Mouse (Mus musculus) CH12.LX (cell line): Measurements from ENCODE around the gene Srebf2. TPM values are rescaled to one million over a fixed set of nuclear protein-coding genes. Genes with fewer than 3 reads are reported as not detected.

Experiments
- DNase-seq: peaks from one replicate; pipeline ENCODE4 v3.0.0-alpha.2; 2013; ENCODE audit errors: extremely low read depth
- H3K27ac ChIP-seq: 2 replicates; pipeline ENCODE4 v1.5.1; 2012; ENCODE audit warnings: low read depth, mild to moderate bottlenecking, control low read depth, moderate library complexity; ENCODE audit not compliant: insufficient read depth
- H3K27me3 ChIP-seq: replicated peaks from 2 replicates; pipeline ENCODE3; 2012; ENCODE audit warnings: inconsistent platforms
- H3K36me3 ChIP-seq, 2 experiments: replicated peaks in 1 of 2; 2 replicates each; pipeline versions ENCODE3 to v1.6.1; 2012; ENCODE audit warnings: inconsistent platforms in 1 of 2, low read length in 1 of 2, mild to moderate bottlenecking in 1 of 2, mixed read lengths in 1 of 2, moderate library complexity in 1 of 2; ENCODE audit not compliant: control insufficient read depth in 1 of 2, insufficient read depth in 1 of 2
- H3K4me1 ChIP-seq, 2 experiments: 2 replicates each; pipeline ENCODE4 v1.6.1; 2012; ENCODE audit warnings: inconsistent platforms in 1 of 2, moderate library complexity in 1 of 2; ENCODE audit not compliant: insufficient read depth in 2 of 2, control insufficient read depth in 1 of 2
- H3K4me2 ChIP-seq: 2 replicates; pipeline ENCODE4 v1.6.1; 2012; ENCODE audit warnings: low read depth, mild to moderate bottlenecking, control low read depth; ENCODE audit not compliant: poor library complexity, insufficient read depth, severe bottlenecking
- H3K4me3 ChIP-seq, 3 experiments: fragments of 150-350 bp in 1 of 3; sonication (generic) in 1 of 3; replicated peaks in 1 of 3; 2 replicates each; pipeline versions ENCODE3 to v1.5.1; 2011 to 2012; ENCODE audit warnings: low read depth in 2 of 3, low read length in 2 of 3, mild to moderate bottlenecking in 2 of 3, moderate library complexity in 2 of 3, control low read depth in 1 of 3, improper control_type of control experiment in 1 of 3, inconsistent platforms in 1 of 3, mixed read lengths in 1 of 3; ENCODE audit not compliant: poor library complexity in 1 of 3
- H3K79me2 ChIP-seq: replicated peaks from 2 replicates; pipeline ENCODE4 v1.6.1; 2012; ENCODE audit warnings: mild to moderate bottlenecking, moderate library complexity; ENCODE audit not compliant: control insufficient read depth, poor library complexity, insufficient read depth, severe bottlenecking; ENCODE audit errors: extremely low read depth
- H3K9ac ChIP-seq: 2 replicates; pipeline ENCODE4 v1.6.1; 2012; ENCODE audit warnings: low read depth, mild to moderate bottlenecking, control low read depth, moderate library complexity; ENCODE audit not compliant: insufficient read depth
- H3K9me3 ChIP-seq: replicated peaks from 2 replicates; pipeline ENCODE3; 2012; ENCODE audit warnings: low read length, inconsistent platforms, mixed read lengths
- BHLHE40 ChIP-seq: IDR thresholded peaks from 2 replicates; pipeline ENCODE4 v1.6.1; 2011; ENCODE audit warnings: mild to moderate bottlenecking, low read depth, low read length, improper control_type of control experiment
- CHD1 ChIP-seq: IDR thresholded peaks from 2 replicates; pipeline ENCODE4 v1.6.1; 2012; ENCODE audit warnings: low read depth, low read length, improper control_type of control experiment, inconsistent platforms
- CHD2 ChIP-seq: IDR thresholded peaks from 2 replicates; pipeline ENCODE4 v1.6.1; 2011; ENCODE audit warnings: low read length, improper control_type of control experiment
- CTCF ChIP-seq, 2 experiments: IDR thresholded peaks in 1 of 2; conservative IDR thresholded peaks in 1 of 2; 2 replicates each; pipeline ENCODE4 v1.5.1; 2011 to 2012; ENCODE audit warnings: low read depth in 2 of 2, low read length in 2 of 2, improper control_type of control experiment in 1 of 2, inconsistent platforms in 1 of 2, mild to moderate bottlenecking in 1 of 2, moderate library complexity in 1 of 2
- E2F4 ChIP-seq: IDR thresholded peaks from 2 replicates; pipeline ENCODE4 v1.6.1; 2011; ENCODE audit warnings: low read depth, low read length, improper control_type of control experiment; ENCODE audit not compliant: insufficient replicate concordance
- ELF1 ChIP-seq: IDR thresholded peaks from 2 replicates; pipeline ENCODE4 v1.6.1; 2014; ENCODE audit warnings: low read depth, mild to moderate bottlenecking, inconsistent platforms, low read length, improper control_type of control experiment
- ETS1 ChIP-seq: conservative IDR thresholded peaks from 2 replicates; pipeline ENCODE4 v1.6.1; 2012; ENCODE audit warnings: low read depth, mild to moderate bottlenecking, inconsistent platforms, low read length, improper control_type of control experiment, moderate library complexity
- GABPA ChIP-seq: IDR thresholded peaks from 2 replicates; pipeline ENCODE4 v1.6.1; 2012; ENCODE audit warnings: low read depth, low read length, improper control_type of control experiment, inconsistent platforms; ENCODE audit not compliant: insufficient replicate concordance
- HCFC1 ChIP-seq: IDR thresholded peaks from 2 replicates; pipeline ENCODE4 v1.6.1; 2012; ENCODE audit warnings: low read depth, mild to moderate bottlenecking, inconsistent platforms, low read length, improper control_type of control experiment
- IRF4 ChIP-seq: IDR thresholded peaks from 2 replicates; pipeline ENCODE4 v1.6.1; 2014; ENCODE audit warnings: low read depth, mild to moderate bottlenecking, inconsistent platforms, low read length, improper control_type of control experiment
- JUN ChIP-seq: IDR thresholded peaks from 2 replicates; pipeline ENCODE4 v1.6.1; 2011; ENCODE audit warnings: low read depth, mild to moderate bottlenecking, low read length, improper control_type of control experiment, moderate library complexity; ENCODE audit not compliant: insufficient read depth
- JUND ChIP-seq: conservative IDR thresholded peaks from 2 replicates; pipeline ENCODE4 v1.6.1; 2011; ENCODE audit warnings: low read depth, low read length, improper control_type of control experiment
- KAT2A ChIP-seq: IDR thresholded peaks from 2 replicates; pipeline ENCODE4 v1.6.1; 2012; ENCODE audit warnings: low read length, improper control_type of control experiment, inconsistent platforms; ENCODE audit not compliant: insufficient replicate concordance
- MAFK ChIP-seq: IDR thresholded peaks from 2 replicates; pipeline ENCODE4 v1.6.1; 2011; ENCODE audit warnings: low read length, improper control_type of control experiment; ENCODE audit not compliant: insufficient replicate concordance
- MEF2A ChIP-seq: IDR thresholded peaks from 2 replicates; pipeline ENCODE4 v1.6.1; 2014; ENCODE audit warnings: low read depth, mild to moderate bottlenecking, inconsistent platforms, low read length, improper control_type of control experiment, borderline replicate concordance
- MYC ChIP-seq: IDR thresholded peaks from 2 replicates; pipeline ENCODE4 v1.6.1; 2011; ENCODE audit warnings: low read depth, mild to moderate bottlenecking, improper control_type of control experiment, low read length
- NELFE ChIP-seq: IDR thresholded peaks from 2 replicates; pipeline ENCODE4 v1.6.1; 2011; ENCODE audit warnings: low read depth, low read length, improper control_type of control experiment
- PAX5 ChIP-seq: IDR thresholded peaks from 2 replicates; pipeline ENCODE4 v1.6.1; 2012; ENCODE audit warnings: low read length, inconsistent platforms, mixed read lengths
- POLR2A ChIP-seq: IDR thresholded peaks from 2 replicates; pipeline ENCODE4 v1.6.1; 2011; ENCODE audit warnings: low read depth, mild to moderate bottlenecking, improper control_type of control experiment, low read length
- POLR2AphosphoS2 ChIP-seq: IDR thresholded peaks from 2 replicates; pipeline ENCODE4 v1.6.1; 2011; ENCODE audit warnings: low read depth, low read length, improper control_type of control experiment
- RAD21 ChIP-seq: IDR thresholded peaks from 2 replicates; pipeline ENCODE4 v1.6.1; 2011; ENCODE audit warnings: low read depth, mild to moderate bottlenecking, low read length, improper control_type of control experiment, moderate library complexity
- RCOR1 ChIP-seq: conservative IDR thresholded peaks from 2 replicates; pipeline ENCODE4 v1.6.1; 2012; ENCODE audit warnings: low read depth, mild to moderate bottlenecking, inconsistent platforms, low read length, improper control_type of control experiment
- SIN3A ChIP-seq: IDR thresholded peaks from 2 replicates; pipeline ENCODE4 v1.6.1; 2012; ENCODE audit warnings: low read length, improper control_type of control experiment, inconsistent platforms
- SMC3 ChIP-seq: IDR thresholded peaks from 2 replicates; pipeline ENCODE4 v1.6.1; 2011; ENCODE audit warnings: low read depth, low read length, improper control_type of control experiment
- TBP ChIP-seq: conservative IDR thresholded peaks from 2 replicates; pipeline ENCODE4 v1.6.1; 2011; ENCODE audit warnings: low read depth, low read length, improper control_type of control experiment
- TCF12 ChIP-seq: IDR thresholded peaks from 2 replicates; pipeline ENCODE4 v1.6.1; 2014; ENCODE audit warnings: low read depth, mild to moderate bottlenecking, inconsistent platforms, low read length, improper control_type of control experiment
- UBTF ChIP-seq: IDR thresholded peaks from 2 replicates; pipeline ENCODE4 v1.6.1; 2012; ENCODE audit warnings: low read depth, mild to moderate bottlenecking, inconsistent platforms, low read length, improper control_type of control experiment, moderate library complexity
- USF1 ChIP-seq: IDR thresholded peaks from 2 replicates; pipeline ENCODE4 v1.6.1; 2014; ENCODE audit warnings: low read depth, mild to moderate bottlenecking, inconsistent platforms, low read length, improper control_type of control experiment
- USF2 ChIP-seq: conservative IDR thresholded peaks from 2 replicates; pipeline ENCODE4 v1.6.1; 2011; ENCODE audit warnings: low read depth, low read length, improper control_type of control experiment
- ZKSCAN1 ChIP-seq: IDR thresholded peaks from 2 replicates; pipeline ENCODE4 v1.6.1; 2012; ENCODE audit warnings: low read depth, inconsistent platforms, low read length, improper control_type of control experiment, borderline replicate concordance
- ZMIZ1 ChIP-seq: IDR thresholded peaks from 2 replicates; pipeline ENCODE4 v1.6.1; 2012; ENCODE audit warnings: low read depth, mild to moderate bottlenecking, inconsistent platforms, low read length, improper control_type of control experiment
- ZNF384 ChIP-seq: IDR thresholded peaks from 2 replicates; pipeline ENCODE4 v1.6.1; 2012; ENCODE audit warnings: low read depth, low read length, improper control_type of control experiment, inconsistent platforms
- dilution Hi-C: fragments of 300-500 bp; cut with MboI; formaldehyde crosslinking; loops from 2 replicates; pipeline ENCODE4 v1.14.3; 2020; ENCODE audit warnings: low sequenced_read_pairs; ENCODE audit not compliant: extremely low pct_unique_long_range_greater_than_20kb, extremely low pct_ligation_motif_present
- in situ Hi-C: fragments of 300-500 bp; cut with MboI; formaldehyde crosslinking; loops from 3 replicates; pipeline ENCODE4 v1.14.3; 2019; ENCODE audit warnings: low sequenced_read_pairs, low pct_ligation_motif_present, low pct_unique_long_range_greater_than_20kb, mixed read lengths
- polyA plus RNA-seq: library from polyadenylated mRNA; unstranded; fragments of >175 nt; gene quantifications from 2 replicates; pipeline ENCODE4 v1.2.1, GENCODE M21; 2012; ENCODE audit warnings: low read depth; ENCODE audit not compliant: insufficient read length
- total RNA-seq, 2 experiments: library from RNA; depleted of rRNA; stranded (reverse); fragments of 300-350 nt in 1 of 2; fragments of >200 nt in 1 of 2; gene quantifications; 2 replicates each; pipeline ENCODE4 v1.2.3; 2012 to 2014

Gene Srebf2
- total and polyA plus RNA-seq, 3 experiments, result 94.3 to 253 (median 159) TPM

DNA sequence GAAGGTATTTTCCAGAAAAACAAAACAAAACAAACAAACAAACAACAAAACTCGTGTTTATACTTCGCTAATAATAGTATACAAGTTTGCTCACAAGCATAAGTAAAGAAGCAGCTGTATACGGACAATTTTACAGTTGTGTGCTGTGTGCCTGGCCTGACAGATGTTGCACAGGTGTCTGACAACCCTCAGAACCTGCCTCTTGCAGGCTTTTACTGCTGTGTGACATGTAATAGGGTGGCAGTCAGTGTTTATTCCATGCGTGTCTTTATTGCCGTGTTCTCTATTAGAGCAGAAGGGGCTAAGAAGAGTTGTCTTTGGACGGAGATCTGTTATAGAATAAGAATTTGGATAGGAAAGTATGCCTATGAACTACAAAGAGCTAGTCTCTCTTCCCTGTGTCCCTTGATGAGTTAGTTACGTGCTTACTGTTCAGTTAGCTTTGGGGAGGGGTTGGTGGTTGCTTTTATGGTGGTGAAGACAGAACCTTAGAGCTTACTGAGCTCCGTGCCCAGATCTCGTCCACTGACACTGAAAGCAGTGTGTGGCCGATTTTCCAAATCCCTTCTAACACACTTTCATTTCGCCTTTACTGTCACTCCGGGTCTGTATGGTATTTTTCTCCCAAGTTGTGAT is 15.1 kb downstream of the Srebf2 start (continued):
- no peak for TF ChIP-seq TCF12
- TF ChIP-seq RCOR1, result no peak
- no peak for TF ChIP-seq RAD21
- no peak for TF ChIP-seq CTCF (conservative IDR thresholded peaks at IDR 0.05 in 1 of 2, IDR thresholded peaks at IDR 0.05 in 1 of 2; ENCODE audit: low read depth in 2 of 2, low read length in 2 of 2)
- no peak for TF ChIP-seq CHD2
- no peak for TF ChIP-seq JUN
- 0 out of 2 replicates have a peak, but pooled peaks have one; percentile 46 for TF ChIP-seq UBTF
- no peak for TF ChIP-seq MAFK
- TF ChIP-seq TBP, result no peak
- no peak for TF ChIP-seq E2F4
- no peak for TF ChIP-seq USF2
- peak; percentile 36 for TF ChIP-seq POLR2AphosphoS2
- TF ChIP-seq ZMIZ1, result no peak
- TF ChIP-seq SMC3, result no peak
- 0 out of 2 replicates have a peak, but pooled peaks have one; percentile 45 for TF ChIP-seq SIN3A
- TF ChIP-seq ZNF384, result no peak
- no peak for TF ChIP-seq GABPA
- TF ChIP-seq MYC, result 0 out of 2 replicates have a peak, but pooled peaks have one; percentile 37
- TF ChIP-seq IRF4, result no peak
- TF ChIP-seq KAT2A, result no peak
- no peak for TF ChIP-seq USF1

DNA sequence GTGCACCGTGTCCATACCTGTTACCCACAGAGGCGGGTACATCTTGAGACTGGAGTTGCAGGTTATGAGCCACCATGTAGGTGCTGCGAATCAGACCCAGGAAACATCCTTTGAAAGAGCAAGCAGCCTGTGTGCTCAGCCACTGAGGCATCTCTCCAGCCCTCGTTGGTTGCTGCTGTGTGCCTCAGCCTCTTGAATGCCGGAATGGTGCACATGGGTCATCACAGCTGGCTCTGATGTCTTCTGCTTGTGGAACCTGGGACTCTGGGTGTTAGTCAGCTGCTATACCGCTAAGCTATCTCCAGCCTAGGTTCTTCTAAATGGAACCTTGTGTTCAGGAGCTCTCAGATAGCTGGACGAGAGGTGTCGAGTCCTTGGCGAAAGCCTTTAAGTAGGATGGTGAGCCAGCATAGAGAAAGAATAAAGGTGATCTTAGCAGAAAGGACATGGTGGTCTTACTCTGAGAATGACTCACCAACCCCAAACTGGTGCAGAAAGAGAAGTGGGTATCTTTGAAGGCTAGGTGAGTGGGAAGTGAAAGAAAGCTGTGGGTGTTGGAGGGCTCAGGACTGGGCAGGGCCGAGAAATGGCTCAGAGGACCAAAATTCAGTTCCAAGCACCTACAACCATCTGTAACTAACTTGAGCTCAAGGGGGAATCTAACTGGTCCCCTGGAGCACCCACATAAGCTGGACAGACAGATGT is 16.5 kb downstream of the Srebf2 start:
- Histone ChIP-seq H3K79me2 (peaks cover 79% of the 10 kb centered on the region), H3K9ac (peak overlapping the region; percentile 82; the same call in 1 of the 2 replicates), H3K4me3 (peak overlapping the region; percentile 16 to 58 (median 45)), H3K4me1 (peaks cover 22 to 82% of the 10 kb centered on the region in 2 experiments), H3K27ac (peak overlapping the region; percentile 94), H3K9me3 (no peaks in the 10 kb centered on the region), H3K27me3 (no peaks in the 10 kb centered on the region), H3K36me3 (peaks cover 1 to 21% of the 10 kb centered on the region in 2 experiments), H3K4me2 (peak overlapping the region; percentile 97)
- in situ Hi-C loops (no loop called here), dilution Hi-C loops (no loop called here)
- DNase-seq, result peak; percentile 87
- TF ChIP-seq ZNF384, result no peak
- TF ChIP-seq MEF2A, result peak; percentile 92
- peak; percentile 99 for TF ChIP-seq IRF4
- TF ChIP-seq POLR2AphosphoS2, result peak; percentile 57; the same call in 1 of the 2 replicates
- peak; percentile 42 for TF ChIP-seq POLR2A
- no peak for TF ChIP-seq TBP
- TF ChIP-seq ELF1, result peak; percentile 21; the same call in 1 of the 2 replicates
- peak; percentile 78 for TF ChIP-seq CHD1
- peak; percentile 94 for TF ChIP-seq TCF12
- peak; percentile 92 for TF ChIP-seq JUN
- TF ChIP-seq PAX5, result no peak
- TF ChIP-seq RAD21, result no peak
- TF ChIP-seq GABPA, result no peak
- TF ChIP-seq KAT2A, result no peak
- TF ChIP-seq MYC, result peak; percentile 62
- TF ChIP-seq UBTF, result peak; percentile 42; the same call in 1 of the 2 replicates
- peak; percentile 68; the same call in 1 of the 2 replicates for TF ChIP-seq BHLHE40
- no peak for TF ChIP-seq CTCF (conservative IDR thresholded peaks at IDR 0.05 in 1 of 2, IDR thresholded peaks at IDR 0.05 in 1 of 2; ENCODE audit: low read depth in 2 of 2, low read length in 2 of 2)
- no peak for TF ChIP-seq ZMIZ1
- TF ChIP-seq ETS1, result peak; percentile 58
- peak; percentile 86 for TF ChIP-seq RCOR1
- peak; percentile 95 for TF ChIP-seq JUND
- no peak; the same call in 1 of the 2 replicates for TF ChIP-seq HCFC1
- TF ChIP-seq CHD2, result peak; percentile 84; the same call in 1 of the 2 replicates
- TF ChIP-seq NELFE, result peak; percentile 20; the same call in 1 of the 2 replicates
- no peak for TF ChIP-seq ZKSCAN1
- TF ChIP-seq MAFK, result no peak
